Mouse (Mus musculus): ENCODE results near the gene 4930539E08Rik. TPM values are rescaled to one million over a fixed set of nuclear protein-coding genes. Genes with fewer than 3 reads are reported as not detected.

Gene 4930539E08Rik
- total RNA-seq, 2 experiments from 2014 or later = not detected

DNA sequence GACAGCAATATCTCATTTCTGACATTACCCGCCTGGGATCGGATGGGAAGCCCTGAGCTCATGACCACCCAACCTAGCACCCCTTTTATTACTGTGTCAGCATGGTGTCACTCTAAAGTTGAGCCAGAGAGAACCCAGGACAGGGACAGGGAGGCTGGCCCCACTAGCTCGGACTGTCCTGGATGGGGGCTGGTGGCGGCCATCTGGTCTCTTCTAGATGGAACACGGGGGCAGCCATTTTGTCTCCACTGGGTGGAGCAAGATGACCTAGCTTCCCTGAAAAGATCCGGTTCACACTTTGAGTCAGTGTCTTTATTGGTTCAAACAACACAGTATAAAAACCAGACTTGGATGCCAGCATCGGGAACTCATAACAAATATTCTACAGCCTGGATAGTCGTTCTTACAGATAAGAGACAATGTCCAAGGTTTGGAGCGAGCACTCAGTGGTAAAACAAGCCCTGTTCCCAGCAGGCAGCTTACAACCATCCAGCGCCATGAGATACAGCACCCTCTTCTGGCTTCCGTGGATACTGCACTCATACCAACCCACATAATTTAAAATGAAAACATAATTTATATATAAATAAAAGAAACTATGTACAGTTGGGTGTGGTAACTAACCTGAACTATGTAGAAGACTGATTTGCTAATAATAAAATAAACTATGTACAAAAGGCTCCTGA, 18.9 kb downstream of the 4930539E08Rik start:
- DNase-seq = no peak

DNA sequence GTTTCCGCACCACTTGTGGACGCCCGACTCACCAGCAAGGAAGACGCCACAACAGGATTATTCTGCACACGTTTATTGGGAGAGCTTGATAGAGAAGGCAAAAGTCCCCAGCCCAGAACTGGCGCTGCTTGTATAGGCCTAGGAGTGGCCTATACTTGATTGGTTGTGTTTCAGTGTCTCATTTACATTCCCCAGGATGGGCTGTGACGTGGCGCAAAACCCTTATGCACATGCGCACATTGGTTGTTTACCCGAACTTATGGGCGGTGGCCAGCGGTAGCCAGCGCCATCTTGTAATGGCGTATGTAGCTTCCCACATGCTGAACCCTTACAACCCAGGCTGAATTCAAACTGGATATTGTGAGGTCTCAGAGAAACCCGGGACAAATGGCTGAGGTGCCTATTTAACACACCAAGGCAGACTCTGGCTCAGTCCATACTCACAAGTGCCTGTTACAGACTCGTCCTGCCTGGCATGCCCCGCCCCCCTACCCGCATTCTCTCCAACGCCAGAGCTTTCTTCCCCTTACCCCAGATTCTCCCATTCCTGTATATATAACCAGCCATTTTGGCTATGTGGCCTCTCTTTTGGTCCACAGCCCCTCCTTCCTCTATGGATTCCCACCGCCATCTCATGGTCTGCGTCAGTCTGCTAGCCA, 19.8 kb downstream of the 4930539E08Rik start:
- no peak for DNase-seq

DNA sequence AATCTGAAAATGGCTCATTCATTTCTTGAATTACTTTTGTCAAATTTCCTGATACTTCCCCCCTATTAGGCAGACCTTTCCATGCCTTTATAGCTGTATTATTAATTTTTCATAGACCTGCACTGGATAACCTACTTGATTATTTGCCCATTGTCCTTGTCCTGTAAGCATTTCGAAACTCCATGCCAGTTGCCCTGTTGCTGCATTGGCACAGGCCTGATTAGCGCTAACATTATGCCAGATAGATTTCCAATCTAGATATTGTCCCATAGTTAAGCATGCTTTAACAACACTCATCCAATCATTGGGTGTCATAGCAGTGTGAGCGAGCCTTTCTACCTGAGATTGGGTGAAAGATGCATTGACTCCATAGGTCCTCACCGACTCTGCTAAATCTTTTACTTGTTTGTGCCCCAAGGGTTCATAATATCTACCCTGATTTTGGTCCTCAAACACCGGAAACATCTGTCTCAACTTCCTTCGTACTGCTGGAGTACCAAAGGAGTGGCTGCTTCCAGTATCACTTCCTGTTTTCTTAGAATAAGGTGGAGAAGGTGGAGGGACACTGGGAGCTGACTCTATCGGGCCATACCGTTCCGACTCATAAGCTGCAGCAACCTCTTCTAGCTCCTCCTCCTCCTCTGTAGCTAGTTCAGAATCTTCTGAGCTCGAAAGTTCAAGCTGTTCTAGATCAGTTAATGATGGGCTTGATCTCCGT, 20.9 kb downstream of the 4930539E08Rik start:
- DNase-seq = no peak

DNA sequence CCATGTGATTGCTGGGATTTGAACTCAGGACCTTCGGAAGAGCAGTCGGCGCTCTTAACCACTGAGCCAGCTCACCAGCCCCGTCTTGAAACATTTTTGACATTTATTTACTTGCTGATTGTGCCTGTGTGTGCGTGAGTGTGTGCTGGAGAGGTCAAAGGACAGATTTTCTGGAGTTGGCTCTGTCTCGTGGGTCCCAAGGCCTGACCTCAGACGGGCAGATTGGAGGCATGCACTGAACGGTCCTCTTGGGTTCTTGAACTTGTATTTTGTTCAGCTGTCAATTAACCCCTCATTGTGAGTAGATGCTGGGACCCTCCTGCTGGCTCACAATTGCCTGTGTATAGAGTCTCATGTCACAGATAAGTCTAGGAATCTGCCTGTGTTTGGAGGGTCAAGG, 28.9 kb downstream of the 4930539E08Rik start:
- DNase-seq = no peak

DNA sequence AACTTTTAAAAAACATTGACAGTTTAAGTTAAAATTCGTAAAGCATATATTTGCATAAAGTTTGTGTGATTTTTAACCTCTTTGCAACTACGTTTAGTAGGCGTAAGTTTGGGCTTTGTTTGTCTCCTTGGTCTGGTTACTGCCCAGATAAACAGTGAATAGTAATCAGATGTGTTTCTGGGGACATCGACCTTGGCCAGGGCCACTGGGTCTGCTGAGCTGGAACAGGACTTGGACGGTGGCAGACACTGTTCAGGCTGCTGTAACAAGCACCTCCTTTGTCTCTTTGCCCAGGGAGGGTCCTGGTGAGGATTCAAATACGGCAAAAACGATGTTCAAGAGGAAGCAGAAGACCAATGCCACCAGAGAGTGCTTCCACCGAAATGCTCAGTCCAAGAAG, 29.9 kb downstream of the 4930539E08Rik start:
- peak; percentile 38 to 40 for DNase-seq

DNA sequence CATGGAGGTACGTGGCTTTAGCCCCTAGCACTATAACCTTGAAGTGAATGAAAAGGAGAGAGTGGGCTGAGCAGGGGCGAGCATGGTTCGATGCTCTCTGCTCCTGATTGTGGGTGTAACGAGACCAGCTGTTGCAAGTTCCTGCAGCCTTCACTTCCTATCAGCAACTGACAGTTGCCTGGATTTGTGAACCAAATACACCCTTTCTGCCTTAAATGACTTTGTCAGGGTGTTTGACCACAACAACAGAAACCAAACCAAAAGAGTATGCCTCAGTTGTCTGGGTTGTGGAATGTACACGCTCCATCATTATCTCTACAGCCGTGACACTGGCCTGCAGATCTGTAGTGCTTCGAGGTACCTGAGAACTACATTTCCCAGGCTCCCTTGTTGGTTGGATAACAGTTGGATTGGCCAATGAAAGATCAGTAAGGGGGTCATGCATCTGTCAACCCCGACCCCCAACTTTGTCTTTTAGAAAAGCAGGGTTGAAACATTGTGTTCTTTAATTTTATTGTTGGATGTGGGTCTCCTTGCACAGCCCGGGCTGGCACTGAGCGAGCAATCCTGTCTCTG, 31.1 kb downstream of the 4930539E08Rik start:
- DNase-seq = no peak

DNA sequence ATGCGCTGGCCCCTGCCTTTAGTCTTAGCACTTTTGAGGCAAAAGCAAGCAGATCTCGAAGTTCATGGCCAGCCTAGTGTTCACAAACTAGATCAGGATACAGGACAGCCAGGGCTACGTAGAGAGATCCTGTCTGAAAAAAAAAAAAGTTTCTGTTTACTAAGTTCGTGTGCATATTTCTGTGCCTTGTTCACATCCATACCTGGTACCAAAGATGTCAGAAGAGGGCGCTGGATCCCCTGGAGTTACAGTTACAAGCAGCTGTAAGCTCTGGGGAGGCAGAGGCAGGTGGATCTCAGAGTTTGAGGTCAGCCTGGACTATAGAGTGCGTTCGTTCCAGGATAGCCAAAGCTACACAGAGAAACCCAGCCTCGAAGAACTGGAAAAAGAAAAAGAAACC, 32.3 kb downstream of the 4930539E08Rik start:
- DNase-seq = peak in 1 of 2 experiments; percentile 30

DNA sequence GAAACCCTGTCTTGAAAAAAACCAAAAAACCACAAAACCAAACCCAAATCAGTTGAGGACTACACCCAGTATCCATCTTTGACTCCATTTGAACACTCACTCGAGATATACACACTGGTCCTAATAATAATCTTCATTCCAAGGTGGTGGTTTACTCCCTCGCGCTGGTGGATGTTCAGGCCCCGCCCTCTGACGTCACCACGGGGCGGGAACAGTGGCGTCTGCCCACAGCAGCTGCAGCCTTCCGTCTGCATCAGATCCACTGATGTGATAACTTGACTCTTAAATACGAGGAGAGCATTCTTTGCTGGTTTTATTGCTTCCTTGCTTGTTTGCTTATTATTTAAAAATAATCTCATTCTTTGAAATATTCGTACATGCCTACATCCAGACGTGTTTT, 32.8 kb downstream of the 4930539E08Rik start:
- DNase-seq = peak; percentile 81 to 90

DNA sequence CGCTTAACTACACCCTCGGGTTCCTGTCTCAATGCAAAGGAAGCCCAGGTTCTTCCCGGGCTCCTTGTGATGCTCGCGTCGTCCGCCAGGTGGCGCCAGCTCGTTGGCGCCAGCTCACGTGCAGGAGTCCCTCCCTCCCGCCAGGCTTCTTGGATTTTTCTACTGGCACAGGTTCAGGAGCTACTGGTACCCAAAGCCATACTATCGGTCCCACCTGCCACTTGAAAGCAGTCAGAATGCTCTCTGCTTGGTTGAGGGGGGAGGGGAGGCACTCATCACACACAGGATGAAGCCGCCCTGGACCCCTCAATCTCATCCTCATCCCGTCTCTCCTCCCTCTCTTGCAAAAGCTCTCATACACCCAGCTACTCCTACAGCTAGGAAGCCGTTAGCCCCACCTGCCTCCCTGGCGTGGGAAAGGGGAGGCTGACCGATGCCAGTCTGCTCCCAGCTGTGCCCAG, 35.2 kb downstream of the 4930539E08Rik start:
- DNase-seq = peak; percentile 76 to 84

DNA sequence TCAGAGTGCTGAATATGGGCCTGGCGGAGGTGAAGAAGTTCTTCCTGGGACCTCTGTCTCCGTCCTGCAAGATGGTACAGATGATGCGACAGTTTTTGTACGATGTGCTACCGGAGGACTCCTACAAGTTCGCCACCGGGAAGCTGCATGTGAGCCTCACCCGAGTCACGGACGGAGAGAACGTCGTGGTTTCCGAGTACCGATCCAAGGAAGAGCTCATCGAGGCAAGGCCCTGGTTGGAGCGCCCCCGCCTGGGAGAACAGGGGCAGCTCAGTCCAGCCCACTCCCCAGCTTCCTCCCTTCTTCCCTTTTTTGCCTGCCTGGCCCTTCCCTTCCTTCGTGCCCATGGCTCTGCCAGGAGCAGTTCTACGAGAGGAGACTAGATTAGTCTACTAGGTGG, 38.3 kb downstream of the 4930539E08Rik start:
- peak in 1 of 2 experiments; percentile 26 for DNase-seq

DNA sequence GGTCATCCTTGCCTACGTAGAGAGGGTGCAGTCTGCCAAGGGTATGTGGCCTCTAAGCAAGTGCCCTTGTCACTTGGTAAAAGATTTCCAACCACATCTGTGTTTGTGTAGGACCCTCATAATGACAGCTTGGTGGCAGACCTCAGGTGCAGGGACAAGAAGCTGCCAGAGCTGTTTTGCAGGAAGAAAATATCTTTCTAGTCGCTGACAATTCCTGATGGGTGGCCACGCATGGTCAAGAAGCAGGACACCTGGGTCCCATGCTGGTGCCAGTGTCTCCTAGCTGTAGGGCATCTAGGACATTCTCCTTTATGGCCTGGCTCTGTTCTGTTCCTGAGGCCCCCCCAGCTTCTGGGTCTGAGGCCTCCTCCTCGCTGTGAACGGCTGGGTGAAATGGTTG, 38.8 kb downstream of the 4930539E08Rik start:
- no peak for DNase-seq

DNA sequence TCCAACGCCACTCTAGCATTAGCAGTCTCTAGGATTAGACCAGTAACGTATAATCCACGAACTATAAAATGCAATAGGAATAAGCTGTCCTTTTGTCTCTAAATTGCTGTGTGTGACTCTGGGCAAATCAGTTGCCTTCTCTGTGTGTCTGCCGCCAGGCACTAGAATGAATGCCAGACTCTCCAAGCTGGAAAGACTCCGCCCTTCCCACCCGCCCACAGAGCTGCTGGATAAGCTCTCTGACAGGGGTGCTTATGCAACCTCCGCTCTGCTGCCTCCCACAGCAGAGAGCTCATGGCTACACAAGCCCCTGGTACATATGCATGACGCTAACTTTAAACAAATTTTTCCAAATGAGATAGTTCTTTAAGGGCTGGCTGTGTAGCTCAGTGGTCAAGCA, 39.8 kb downstream of the 4930539E08Rik start:
- peak; percentile 73 to 80 for DNase-seq

DNA sequence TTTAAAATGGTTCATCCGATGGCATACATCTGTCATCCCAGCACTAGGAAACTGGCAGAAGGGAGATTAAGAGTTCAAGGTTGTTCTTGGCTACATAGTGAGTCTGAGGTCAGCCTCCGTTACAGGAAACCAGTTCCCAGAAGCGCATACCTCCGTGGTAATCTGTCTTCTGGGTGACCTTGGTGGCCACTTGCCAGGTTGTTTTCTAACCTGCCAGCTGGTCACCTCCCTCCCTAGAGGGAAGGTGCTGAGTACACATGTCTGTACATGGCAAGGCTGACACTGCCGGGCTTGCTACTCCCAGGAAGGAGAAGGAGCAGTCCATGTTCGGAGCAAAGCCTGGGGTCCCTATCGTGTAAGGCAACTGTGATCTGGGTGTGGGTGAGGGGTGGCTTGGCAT, 40.3 kb downstream of the 4930539E08Rik start:
- DNase-seq = peak; percentile 81 to 87

DNA sequence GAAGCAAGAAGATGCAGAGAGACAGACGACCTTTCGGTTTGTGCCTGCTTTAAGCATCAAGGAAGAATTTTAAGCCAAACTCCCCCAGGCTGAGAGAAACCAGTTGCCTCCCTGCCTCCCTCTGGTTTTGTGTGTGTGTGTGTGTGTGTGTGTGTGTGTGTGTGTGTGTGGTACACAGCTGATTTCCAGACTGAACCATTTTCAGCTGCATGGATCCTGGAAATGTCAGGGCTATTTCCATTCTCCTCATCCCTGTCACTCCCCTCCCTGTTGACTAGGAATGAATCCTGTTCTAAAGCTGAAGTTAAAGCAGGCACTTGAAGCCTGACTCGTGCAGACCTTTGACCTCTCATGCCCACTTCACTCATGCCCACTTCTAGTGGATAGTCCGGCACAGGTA, 40.9 kb downstream of the 4930539E08Rik start:
- DNase-seq = no peak

DNA sequence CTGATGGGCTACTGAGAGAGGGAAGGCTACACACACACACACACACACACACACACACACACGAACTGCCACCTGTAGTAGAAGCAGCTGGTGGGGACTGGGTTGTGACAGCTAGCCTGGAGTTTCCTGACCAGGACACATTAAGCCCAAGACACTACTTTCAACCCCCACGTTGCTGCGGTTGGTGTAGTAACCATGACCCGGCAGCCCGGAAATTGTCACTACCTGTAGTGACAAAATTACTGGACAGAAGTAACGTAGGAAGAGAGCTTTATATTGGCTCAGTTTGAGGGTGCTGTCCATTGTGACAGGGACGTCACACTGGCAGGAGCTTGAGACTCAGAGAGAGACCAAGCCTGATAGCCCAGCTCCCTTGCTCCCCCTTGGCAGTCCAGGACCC, 42.8 kb downstream of the 4930539E08Rik start:
- no peak for DNase-seq

DNA sequence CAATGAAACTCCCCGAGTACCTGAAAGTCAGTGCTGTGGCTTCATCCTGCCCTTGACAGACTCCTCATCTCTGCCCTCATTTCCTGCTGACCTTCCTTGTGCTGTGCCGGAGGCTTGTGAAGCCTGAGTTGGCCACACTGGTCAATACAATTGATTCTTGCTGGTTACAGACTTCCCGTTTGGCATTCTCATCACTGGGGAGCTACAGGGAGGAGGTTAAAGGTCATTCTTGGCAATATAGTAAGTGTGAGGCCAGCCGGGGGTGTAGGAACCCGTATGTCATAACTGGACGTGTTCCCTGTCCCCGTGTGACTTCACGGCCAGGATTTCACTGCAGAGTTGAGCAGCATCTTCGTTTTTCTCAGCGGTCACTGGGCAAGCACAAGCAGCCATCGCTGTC, 43.3 kb downstream of the 4930539E08Rik start:
- DNase-seq = no peak

DNA sequence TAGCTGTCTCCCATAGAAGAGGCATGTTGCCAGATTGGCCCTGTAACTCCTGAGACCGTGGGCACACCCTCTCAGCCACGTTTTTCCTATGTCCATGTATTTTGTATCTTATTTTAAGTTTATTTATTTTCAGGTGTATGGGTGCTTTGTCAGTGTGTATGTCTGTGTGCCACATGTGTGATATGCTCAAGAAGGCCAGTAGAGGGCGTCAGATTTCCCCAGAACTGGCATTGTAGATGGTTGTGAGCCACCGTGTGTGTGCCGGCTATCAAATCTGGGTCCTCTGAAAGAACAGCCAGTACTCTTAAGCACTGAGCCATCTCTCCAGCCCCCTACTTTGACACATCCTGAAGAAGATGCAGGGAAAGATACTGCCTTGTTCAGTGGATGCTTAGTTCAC, 44.7 kb downstream of the 4930539E08Rik start:
- DNase-seq = no peak

DNA sequence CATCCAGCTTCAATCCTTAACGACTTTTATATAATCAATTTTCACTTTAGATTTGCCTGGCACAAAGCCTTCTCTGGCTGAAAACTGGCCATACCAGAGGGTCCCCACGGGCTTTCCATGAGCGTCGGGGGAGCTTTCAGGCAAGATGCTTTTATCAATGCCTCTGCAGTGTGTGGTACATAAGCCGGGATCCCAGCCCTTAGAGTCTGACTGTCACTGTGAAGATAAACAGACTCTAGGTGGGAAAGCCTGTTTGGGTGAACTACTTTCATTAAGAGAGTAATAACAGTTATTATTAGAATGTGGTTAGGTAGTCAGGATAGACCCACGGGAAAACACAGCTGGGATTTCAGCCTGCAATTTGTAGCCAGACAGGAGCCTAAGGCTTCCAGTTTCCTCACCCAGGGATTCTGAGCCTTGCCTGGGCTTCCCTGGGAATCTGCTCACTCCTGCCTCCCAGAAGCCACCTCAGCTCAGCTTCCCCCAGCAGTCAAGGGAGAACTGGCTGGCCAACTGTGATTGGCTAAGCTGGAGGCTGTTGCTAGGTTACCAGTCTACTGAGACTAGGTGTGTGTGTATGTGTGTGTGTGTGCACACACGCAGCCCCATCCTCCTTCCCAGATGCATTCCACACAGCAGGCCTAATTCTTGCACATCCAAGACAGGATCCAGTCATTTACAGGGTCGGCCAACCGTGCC, 45.6 kb downstream of the 4930539E08Rik start:
- DNase-seq = no peak

DNA sequence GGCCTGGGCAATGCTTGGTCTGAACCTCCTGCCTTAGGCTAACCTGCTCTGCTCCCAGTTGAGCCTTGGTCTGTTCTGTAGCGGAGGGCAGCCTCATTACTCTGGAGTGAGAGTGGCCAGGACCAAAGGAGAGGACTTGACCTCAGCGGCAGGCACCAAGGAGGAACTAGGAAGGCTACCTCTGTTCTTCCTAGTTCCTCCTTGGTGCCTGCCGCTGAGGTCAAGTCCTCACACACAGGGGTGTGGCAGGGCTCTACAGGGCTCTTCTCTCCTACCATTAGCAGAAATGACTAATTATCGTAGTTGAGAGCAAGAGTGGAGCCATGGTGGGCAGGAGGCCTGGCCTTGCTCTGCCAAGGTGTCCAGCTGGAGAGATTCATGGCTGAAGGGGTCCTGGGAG, 47.7 kb downstream of the 4930539E08Rik start:
- no peak for DNase-seq

DNA sequence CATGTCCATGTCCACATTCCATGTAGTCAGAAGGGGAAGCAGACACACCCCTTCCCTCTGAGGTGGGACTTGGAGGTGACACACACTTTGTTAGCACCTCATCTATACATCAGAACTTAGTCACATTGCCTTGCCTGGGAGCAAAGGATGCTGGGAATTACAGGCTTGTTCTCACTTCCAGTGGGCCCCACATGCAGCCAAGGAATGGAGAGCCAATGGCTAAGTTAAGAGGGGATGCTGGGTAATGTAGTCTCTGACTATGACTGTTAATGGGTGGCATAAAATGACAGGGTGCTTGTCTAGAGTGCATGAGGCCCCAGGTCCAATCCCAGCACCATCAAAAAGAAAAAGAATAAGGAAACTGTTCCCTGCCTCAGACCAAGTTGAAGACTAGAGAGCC, 48.2 kb downstream of the 4930539E08Rik start:
- DNase-seq = no peak

DNA sequence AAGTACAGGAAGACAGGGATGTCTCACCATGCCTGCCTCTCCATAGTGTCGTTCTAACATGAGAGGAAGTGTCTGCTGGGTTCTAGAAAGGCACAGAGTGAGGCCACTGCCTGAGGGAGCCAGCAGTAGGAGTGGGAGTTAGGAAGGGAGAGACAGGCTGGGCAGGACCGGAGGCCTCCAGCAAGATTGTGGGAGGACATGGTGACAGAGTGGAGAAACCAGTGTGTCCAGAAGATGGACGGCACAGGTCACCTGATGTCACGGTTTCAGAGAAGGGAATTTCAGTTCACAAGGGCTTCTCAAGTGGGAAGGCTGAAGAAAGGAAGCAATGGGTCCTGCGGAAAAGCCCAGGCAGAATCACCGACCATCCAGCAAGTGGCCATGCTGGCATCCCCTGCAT, 50.7 kb downstream of the 4930539E08Rik start:
- DNase-seq = no peak

DNA sequence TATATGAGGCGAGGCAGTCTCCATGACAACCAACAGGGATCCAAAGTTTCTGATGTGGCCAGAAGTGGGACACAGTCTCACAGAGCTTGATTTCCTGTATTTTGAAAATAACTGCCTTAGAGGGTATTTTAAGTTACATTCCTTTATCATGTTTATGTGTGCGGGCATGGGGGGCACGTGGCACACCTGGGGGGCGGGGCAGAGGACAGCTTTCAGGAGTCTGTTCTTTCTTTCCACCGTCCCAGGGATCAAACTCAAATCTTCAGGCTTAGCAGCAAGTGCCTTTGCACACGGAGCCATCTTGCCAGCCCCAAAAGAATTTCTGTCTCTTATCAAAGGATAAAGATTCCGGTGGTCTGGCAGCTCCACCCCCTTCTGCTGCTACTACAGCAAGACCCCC, 51.2 kb downstream of the 4930539E08Rik start:
- no peak for DNase-seq

Data from adrenal gland, postnatal 36 days (tissue).